Mouse (Mus musculus): ENCODE measurements around the gene Rnf166.

DNA sequence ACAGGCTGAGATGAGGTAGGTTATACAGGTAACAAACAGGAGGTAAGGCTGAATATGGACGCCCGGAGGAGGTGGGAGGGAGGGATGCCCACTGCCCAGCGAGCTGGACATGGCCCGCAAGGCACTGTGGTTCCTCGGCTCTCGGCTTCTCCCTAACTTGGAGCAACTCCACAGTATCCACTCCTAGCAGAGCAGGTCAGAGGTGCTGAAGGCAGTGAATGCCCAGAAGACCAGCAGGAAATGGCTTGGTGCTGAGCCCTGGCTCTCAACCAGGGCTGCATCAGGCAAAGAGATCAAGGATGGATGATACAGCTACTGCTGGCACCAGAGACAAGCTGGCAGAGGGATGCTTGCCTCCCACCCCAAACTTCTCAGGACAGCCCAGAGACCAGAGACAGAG, 48.6 kb upstream of the Rnf166 start:
- TF ChIP-seq SRF (IDR thresholded peaks at IDR 0.05; ENCODE audit: control insufficient read depth, insufficient read length, low read depth) = no peak
- TF ChIP-seq POLR2A (IDR thresholded peaks at IDR 0.05; ENCODE audit: insufficient read length, low read depth) = no peak
- no peak for TF ChIP-seq MYOG (IDR thresholded peaks at IDR 0.05; ENCODE audit: control insufficient read depth in 1 of 3, insufficient read depth in 1 of 3, insufficient read length in 2 of 3, low read depth in 2 of 3)
- no peak for TF ChIP-seq E2F4 (IDR thresholded peaks at IDR 0.05; ENCODE audit: insufficient read depth)
- TF ChIP-seq USF1 (IDR thresholded peaks at IDR 0.05; ENCODE audit: low read depth) = no peak
- TF ChIP-seq CEBPB (IDR thresholded peaks at IDR 0.05; ENCODE audit: insufficient read depth, poor library complexity, severe bottlenecking) = no peak
- no peak for TF ChIP-seq REST (IDR thresholded peaks at IDR 0.05; ENCODE audit: insufficient read depth, insufficient read length)
- no peak for TF ChIP-seq POLR2AphosphoS2 (IDR thresholded peaks at IDR 0.05; ENCODE audit: insufficient read length, low read depth)

Data from myocyte (in vitro differentiated cells).